Mouse (Mus musculus) spleen, adult 2 months (tissue): ENCODE results near the gene Frmd3.

Source experiments
- CTCF ChIP-seq: fragments of 200-500 bp; IDR thresholded peaks from 2 replicates; pipeline ENCODE4 v1.5.1; 2011; ENCODE audit warnings: mild to moderate bottlenecking, inconsistent platforms; ENCODE audit not compliant: insufficient read depth, insufficient read length, insufficient replicate concordance; ENCODE audit errors: extremely low read depth
- POLR2A ChIP-seq: fragments of 200-500 bp; IDR thresholded peaks from 2 replicates; pipeline ENCODE4 v1.6.1; 2011; ENCODE audit warnings: low read depth, low read length, inconsistent platforms

GRCm38 (mm10) chr4:73980454-73980853 is 32.8 kb upstream of the Frmd3 start:
- TF ChIP-seq POLR2A (no peak), CTCF (no peak)
